Mouse (Mus musculus): ENCODE measurements around the gene Nupr1. TPM values are rescaled to one million over a fixed set of nuclear protein-coding genes. Genes with fewer than 3 reads are reported as not detected.

Nupr1 gene
- polyA plus RNA-seq (2012; ENCODE audit: insufficient read depth, insufficient read length, low replicate concordance, missing spikeins) = not detected in 2 replicates

DNA sequence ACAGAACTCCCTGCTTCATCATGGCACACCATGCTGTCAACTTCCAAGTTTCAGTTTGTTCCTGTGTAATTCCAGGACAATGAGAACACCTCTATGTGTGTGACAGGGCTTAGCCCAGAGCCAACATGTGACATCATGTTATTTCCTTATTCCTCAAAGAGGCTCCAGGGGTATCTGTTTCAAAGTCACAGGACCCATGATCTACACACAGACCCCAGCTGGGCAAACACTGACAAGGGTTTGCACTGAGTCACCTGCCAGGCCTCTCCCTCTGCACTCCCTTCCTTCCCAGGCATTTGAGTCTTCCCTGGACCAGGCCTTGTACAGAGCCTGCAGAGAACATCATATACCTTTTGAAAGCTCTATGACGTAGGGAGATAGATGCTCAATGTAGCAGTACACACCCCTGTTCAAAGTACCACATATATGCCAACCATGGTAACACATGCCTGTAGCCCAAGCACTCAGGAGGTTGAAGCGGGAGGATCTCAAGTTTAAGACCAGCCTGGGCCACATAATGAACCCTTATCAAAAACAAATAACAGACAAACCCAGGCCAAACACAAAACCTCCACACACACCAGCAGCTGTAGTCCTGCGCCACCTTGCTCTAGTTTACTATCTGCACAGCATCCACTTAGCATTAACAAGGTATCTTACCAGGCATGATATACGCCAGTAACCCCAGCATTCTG, at the start of gene Nupr1:
Nupr1 (minus strand) TSS at position 38 of the 695 bp plus-strand sequence.
- Histone ChIP-seq H3K27ac (ENCODE audit: insufficient read depth, low read depth, low read length) (no peak within 1 kb of the TSS), H3K4me3 (ENCODE audit: insufficient read depth, low read depth, low read length) (no peak within 1 kb of the TSS), H3K4me1 (ENCODE audit: control insufficient read depth, insufficient read depth, low read length) (peaks cover 8% of the 10 kb centered on the region)
- no peak for TF ChIP-seq POLR2A (IDR thresholded peaks at IDR 0.05; ENCODE audit: insufficient read depth, low read depth, low read length)
- no peak for TF ChIP-seq CTCF (IDR thresholded peaks at IDR 0.05; ENCODE audit: insufficient read depth, low read depth, low read length)
- 96% methylated on average over 4 of the region's 4 CpGs for WGBS

- TF ChIP-seq CTCF (IDR thresholded peaks at IDR 0.05; ENCODE audit: insufficient read depth, low read depth, low read length) (no peak), POLR2A (IDR thresholded peaks at IDR 0.05; ENCODE audit: insufficient read depth, low read depth, low read length) (no peak)
- H3K4me3 ChIP-seq (ENCODE audit: insufficient read depth, low read depth, low read length) = no peak overlapping the region
- H3K27ac ChIP-seq (ENCODE audit: insufficient read depth, low read depth, low read length) = no peak overlapping the region
- peaks cover 5% of the 10 kb centered on the region; the same call in 1 of the 2 replicates for H3K4me1 ChIP-seq (ENCODE audit: control insufficient read depth, insufficient read depth, low read length)
- 91% methylated on average over 5 of the region's 5 CpGs for WGBS
Measured at GRCm38 (mm10) chr7:126679683-126680082, 49.0 kb upstream of the Nupr1 start.

DNA sequence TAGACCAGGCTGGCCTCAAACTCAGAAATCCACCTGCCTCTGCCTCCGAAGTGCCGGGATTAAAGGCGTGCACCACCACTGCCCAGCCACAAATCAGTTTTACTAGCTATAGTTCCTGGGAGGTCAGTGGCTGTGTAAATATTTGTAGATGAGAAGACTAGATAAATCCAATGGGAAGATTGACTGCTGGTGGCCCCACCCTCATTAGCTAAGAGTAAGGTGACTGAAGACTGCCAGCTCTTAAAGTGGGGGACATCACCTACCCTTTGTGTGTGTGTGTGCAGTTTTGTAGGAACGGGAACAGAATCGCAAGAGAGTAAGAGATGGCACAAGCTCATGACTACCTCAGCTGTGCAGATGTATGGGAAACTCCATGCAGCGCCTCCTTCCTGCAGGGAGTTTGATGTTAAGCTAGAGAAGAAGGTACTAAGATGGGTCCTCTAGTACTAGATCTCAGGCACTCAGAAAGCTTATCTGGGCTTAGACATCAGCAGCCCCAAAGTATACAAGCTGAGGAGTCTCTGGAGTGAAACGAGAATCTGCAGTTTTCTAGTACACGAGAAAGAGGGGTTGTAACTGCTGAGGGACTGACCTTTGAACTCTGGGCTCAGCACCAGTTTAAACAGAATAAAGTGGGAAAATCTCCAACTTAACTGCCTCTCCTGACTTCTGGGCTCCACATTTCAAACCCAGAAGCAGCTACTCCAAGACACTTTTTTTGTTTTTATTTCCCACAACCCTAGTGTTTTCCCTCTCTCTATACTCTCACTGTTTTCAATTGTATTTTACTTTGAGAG, 48.1 kb upstream of the Nupr1 start:
- TF ChIP-seq POLR2A (IDR thresholded peaks at IDR 0.05; ENCODE audit: insufficient read depth, low read depth, low read length) = no peak
- TF ChIP-seq CTCF (IDR thresholded peaks at IDR 0.05; ENCODE audit: insufficient read depth, low read depth, low read length) = no peak
- peaks cover 5% of the 10 kb centered on the region; the same call in 1 of the 2 replicates for H3K4me1 ChIP-seq (ENCODE audit: control insufficient read depth, insufficient read depth, low read length)
- 89% methylated on average over 8 of the region's 8 CpGs for WGBS
- no peak overlapping the region for H3K4me3 ChIP-seq (ENCODE audit: insufficient read depth, low read depth, low read length)
- H3K27ac ChIP-seq (ENCODE audit: insufficient read depth, low read depth, low read length) = no peak overlapping the region

DNA sequence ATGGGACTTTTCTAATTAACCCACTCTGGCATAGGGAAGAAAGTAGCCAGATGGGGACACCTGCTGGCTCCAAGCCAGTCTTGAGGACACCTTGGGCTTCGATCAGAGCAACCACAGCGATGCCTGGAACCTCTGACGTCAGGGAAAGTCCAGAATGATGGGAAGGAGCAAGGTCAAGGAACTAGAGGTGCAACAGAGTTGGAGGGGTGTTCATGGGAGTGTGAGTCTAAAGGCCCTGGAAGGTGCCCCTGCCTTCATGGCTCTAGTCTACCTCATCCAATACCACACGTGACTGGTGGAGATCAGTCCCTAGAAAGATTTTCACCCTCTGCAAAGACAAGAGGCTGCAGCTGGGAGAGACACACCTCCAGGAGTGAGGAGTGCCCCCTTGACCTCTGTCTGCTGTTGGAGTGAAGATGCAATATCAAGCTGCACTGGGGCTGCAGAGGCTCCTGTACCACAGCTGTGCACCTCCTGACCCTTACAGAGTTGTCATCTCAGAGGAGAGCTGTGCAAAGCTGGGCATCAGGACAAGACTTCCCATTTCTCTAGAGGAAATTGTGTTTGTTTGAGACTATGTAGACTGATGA, 46.1 kb upstream of the Nupr1 start:
- Histone ChIP-seq H3K4me3 (ENCODE audit: insufficient read depth, low read depth, low read length) (no peak overlapping the region), H3K27ac (ENCODE audit: insufficient read depth, low read depth, low read length) (peak overlapping the region; percentile 31), H3K4me1 (ENCODE audit: control insufficient read depth, insufficient read depth, low read length) (peaks cover 5% of the 10 kb centered on the region; the same call in 1 of the 2 replicates)
- WGBS = 81% methylated on average over 4 of the region's 4 CpGs
- TF ChIP-seq POLR2A (IDR thresholded peaks at IDR 0.05; ENCODE audit: insufficient read depth, low read depth, low read length) (no peak), CTCF (IDR thresholded peaks at IDR 0.05; ENCODE audit: insufficient read depth, low read depth, low read length) (no peak)

GRCm38 (mm10) chr7:126676207-126676606, 45.5 kb upstream of the Nupr1 start, which contains the start of gene Sult1a1:
TSS of gene Sult1a1 (minus strand) at chr7:126676432.
- H3K4me3 ChIP-seq (ENCODE audit: insufficient read depth, low read depth, low read length) = peak within 1 kb of the TSS; percentile 32
- WGBS = 26% methylated on average over 1 of the region's 1 CpGs

GRCm38 (mm10) chr7:126675104-126675503, 44.4 kb upstream of the Nupr1 start:
- Histone ChIP-seq H3K4me1 (ENCODE audit: control insufficient read depth, insufficient read depth, low read length) (peaks cover 5% of the 10 kb centered on the region; the same call in 1 of the 2 replicates), H3K4me3 (ENCODE audit: insufficient read depth, low read depth, low read length) (no peak overlapping the region), H3K27ac (ENCODE audit: insufficient read depth, low read depth, low read length) (no peak overlapping the region)
- TF ChIP-seq POLR2A (IDR thresholded peaks at IDR 0.05; ENCODE audit: insufficient read depth, low read depth, low read length) = no peak
- TF ChIP-seq CTCF (IDR thresholded peaks at IDR 0.05; ENCODE audit: insufficient read depth, low read depth, low read length) = no peak
- WGBS = 96% methylated on average over 8 of the region's 8 CpGs

More at GRCm38 (mm10) chr7:126676207-126676606, 45.5 kb upstream of the Nupr1 start, which contains the start of gene Sult1a1:
- H3K4me1 ChIP-seq (ENCODE audit: control insufficient read depth, insufficient read depth, low read length) = peaks cover 5% of the 10 kb centered on the region; the same call in 1 of the 2 replicates
- peak within 1 kb of the TSS; percentile 67 for H3K27ac ChIP-seq (ENCODE audit: insufficient read depth, low read depth, low read length)
- TF ChIP-seq CTCF (IDR thresholded peaks at IDR 0.05; ENCODE audit: insufficient read depth, low read depth, low read length) (no peak), POLR2A (IDR thresholded peaks at IDR 0.05; ENCODE audit: insufficient read depth, low read depth, low read length) (no peak)

DNA sequence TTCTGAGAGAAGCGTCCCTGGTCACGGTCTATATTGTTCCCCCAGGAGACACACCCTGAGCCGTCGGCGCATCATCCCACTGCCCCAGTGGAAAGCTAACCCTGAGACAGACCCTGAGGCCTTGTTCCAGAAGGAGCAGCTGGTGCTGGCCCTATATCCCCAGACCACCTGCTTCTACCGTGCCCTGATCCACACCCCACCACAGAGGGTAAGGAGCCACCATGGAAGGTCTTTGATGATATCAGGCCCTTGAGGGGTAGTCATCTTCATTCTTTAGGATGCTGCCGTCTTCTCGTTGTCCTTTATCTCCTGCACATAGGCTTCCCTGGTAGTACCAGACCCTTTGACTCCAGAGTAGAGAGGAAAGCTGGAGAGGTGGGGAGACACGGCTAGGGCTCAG, 41.5 kb upstream of the Nupr1 start:
- H3K4me1 ChIP-seq (ENCODE audit: control insufficient read depth, insufficient read depth, low read length) = peaks cover 5% of the 10 kb centered on the region; the same call in 1 of the 2 replicates
- H3K4me3 ChIP-seq (ENCODE audit: insufficient read depth, low read depth, low read length) = no peak overlapping the region
- no peak for TF ChIP-seq CTCF (IDR thresholded peaks at IDR 0.05; ENCODE audit: insufficient read depth, low read depth, low read length)
- TF ChIP-seq POLR2A (IDR thresholded peaks at IDR 0.05; ENCODE audit: insufficient read depth, low read depth, low read length) = no peak
- 93% methylated on average over 9 of the region's 9 CpGs for WGBS
- H3K27ac ChIP-seq (ENCODE audit: insufficient read depth, low read depth, low read length) = no peak overlapping the region

GRCm38 (mm10) chr7:126670152-126670551, 39.5 kb upstream of the Nupr1 start:
- H3K4me3 ChIP-seq (ENCODE audit: insufficient read depth, low read depth, low read length) = no peak overlapping the region
- no peak for TF ChIP-seq CTCF (IDR thresholded peaks at IDR 0.05; ENCODE audit: insufficient read depth, low read depth, low read length)
- no peak for TF ChIP-seq POLR2A (IDR thresholded peaks at IDR 0.05; ENCODE audit: insufficient read depth, low read depth, low read length)
- H3K4me1 ChIP-seq (ENCODE audit: control insufficient read depth, insufficient read depth, low read length) = no peaks in the 10 kb centered on the region
- no peak overlapping the region for H3K27ac ChIP-seq (ENCODE audit: insufficient read depth, low read depth, low read length)
- WGBS = 89% methylated on average over 3 of the region's 3 CpGs
